Mouse (Mus musculus): ENCODE measurements around the gene Plce1. TPM values are rescaled to one million over a fixed set of nuclear protein-coding genes. Genes with fewer than 3 reads are reported as not detected.
A peak's percentile ranks its signal among the peaks of the same experiment; 100 is the strongest.

Gene Plce1
- polyA plus RNA-seq, 1 experiment = 2.2 TPM

DNA sequence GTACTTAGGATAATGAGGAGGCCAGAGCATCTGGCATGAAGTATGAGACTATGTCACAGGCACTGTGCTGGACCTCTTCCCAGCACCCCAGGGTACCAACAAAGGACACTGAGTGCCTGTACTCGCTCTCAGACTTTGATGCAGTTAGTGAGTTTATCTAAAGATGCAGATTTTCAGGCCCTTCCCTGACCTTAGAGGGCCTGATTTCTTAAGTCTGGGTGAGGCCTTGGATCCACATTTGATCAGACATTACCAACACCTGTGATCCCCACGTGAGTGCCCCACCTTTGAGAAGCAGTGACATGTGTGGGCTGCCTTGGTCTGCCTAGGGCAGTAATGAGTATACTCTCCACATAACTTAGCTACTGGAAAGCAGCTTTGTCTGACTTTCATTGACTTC is 209.4 kb downstream of the Plce1 start:
- Histone ChIP-seq H3K27ac (ENCODE audit: insufficient read depth, low read length) (no peak overlapping the region), H3K4me1 (ENCODE audit: control insufficient read depth, insufficient read depth, low read length) (no peaks in the 10 kb centered on the region), H3K4me3 (ENCODE audit: insufficient read depth, low read length) (no peak overlapping the region)
- TF ChIP-seq CTCF (IDR thresholded peaks at IDR 0.05; ENCODE audit: extremely low read depth, insufficient read depth, low read length) (no peak), POLR2A (IDR thresholded peaks at IDR 0.05; ENCODE audit: extremely low read depth, insufficient read depth, low read length) (no peak)

- TF ChIP-seq POLR2A (IDR thresholded peaks at IDR 0.05; ENCODE audit: extremely low read depth, insufficient read depth, low read length) (no peak), CTCF (IDR thresholded peaks at IDR 0.05; ENCODE audit: extremely low read depth, insufficient read depth, low read length) (no peak)
- H3K4me1 ChIP-seq (ENCODE audit: control insufficient read depth, insufficient read depth, low read length) = no peaks in the 10 kb centered on the region
- no peak overlapping the region for H3K4me3 ChIP-seq (ENCODE audit: insufficient read depth, low read length)
- H3K27ac ChIP-seq (ENCODE audit: insufficient read depth, low read length) = no peak overlapping the region
These were observed 210.6 kb downstream of the Plce1 start for GRCm38 (mm10) chr19:38691533-38691932.

DNA sequence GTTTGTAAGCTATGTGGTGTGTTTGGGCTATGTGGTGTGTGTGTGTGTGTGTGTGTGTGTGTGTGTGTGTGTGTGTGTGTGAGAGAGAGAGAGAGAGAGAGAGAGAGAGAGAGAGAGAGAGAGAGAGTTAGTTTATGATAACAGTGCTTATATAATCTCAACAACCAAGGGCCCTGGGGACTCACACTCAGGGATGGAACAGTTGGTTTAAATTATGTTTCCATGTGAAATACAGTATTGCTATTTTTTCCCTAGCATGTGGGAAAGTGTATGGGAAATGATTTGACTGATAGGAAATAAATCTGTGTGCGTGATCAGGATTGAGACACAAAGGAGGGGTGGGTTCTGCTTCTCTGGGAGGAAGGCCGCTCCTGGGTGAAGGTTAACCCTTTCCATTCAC is 212.4 kb downstream of the Plce1 start:
- TF ChIP-seq CTCF (IDR thresholded peaks at IDR 0.05; ENCODE audit: extremely low read depth, insufficient read depth, low read length) (no peak), POLR2A (IDR thresholded peaks at IDR 0.05; ENCODE audit: extremely low read depth, insufficient read depth, low read length) (no peak)
- Histone ChIP-seq H3K4me1 (ENCODE audit: control insufficient read depth, insufficient read depth, low read length) (no peaks in the 10 kb centered on the region), H3K27ac (ENCODE audit: insufficient read depth, low read length) (no peak overlapping the region), H3K4me3 (ENCODE audit: insufficient read depth, low read length) (no peak overlapping the region)

GRCm38 (mm10) chr19:38693769-38694168 is 212.9 kb downstream of the Plce1 start:
- no peaks in the 10 kb centered on the region for H3K4me1 ChIP-seq (ENCODE audit: control insufficient read depth, insufficient read depth, low read length)
- no peak overlapping the region for H3K27ac ChIP-seq (ENCODE audit: insufficient read depth, low read length)
- TF ChIP-seq POLR2A (IDR thresholded peaks at IDR 0.05; ENCODE audit: extremely low read depth, insufficient read depth, low read length) = no peak
- no peak for TF ChIP-seq CTCF (IDR thresholded peaks at IDR 0.05; ENCODE audit: extremely low read depth, insufficient read depth, low read length)
- no peak overlapping the region for H3K4me3 ChIP-seq (ENCODE audit: insufficient read depth, low read length)

- TF ChIP-seq POLR2A (IDR thresholded peaks at IDR 0.05; ENCODE audit: extremely low read depth, insufficient read depth, low read length) (no peak), CTCF (IDR thresholded peaks at IDR 0.05; ENCODE audit: extremely low read depth, insufficient read depth, low read length) (no peak)
- no peak overlapping the region for H3K4me3 ChIP-seq (ENCODE audit: insufficient read depth, low read length)
- no peak overlapping the region for H3K27ac ChIP-seq (ENCODE audit: insufficient read depth, low read length)
- H3K4me1 ChIP-seq (ENCODE audit: control insufficient read depth, insufficient read depth, low read length) = no peaks in the 10 kb centered on the region
These were observed 220.9 kb downstream of the Plce1 start for GRCm38 (mm10) chr19:38701776-38702175.

GRCm38 (mm10) chr19:38704742-38705141 is 223.8 kb downstream of the Plce1 start:
- no peaks in the 10 kb centered on the region for H3K4me1 ChIP-seq (ENCODE audit: control insufficient read depth, insufficient read depth, low read length)
- H3K27ac ChIP-seq (ENCODE audit: insufficient read depth, low read length) = no peak overlapping the region
- no peak overlapping the region for H3K4me3 ChIP-seq (ENCODE audit: insufficient read depth, low read length)
- TF ChIP-seq POLR2A (IDR thresholded peaks at IDR 0.05; ENCODE audit: extremely low read depth, insufficient read depth, low read length) (no peak), CTCF (IDR thresholded peaks at IDR 0.05; ENCODE audit: extremely low read depth, insufficient read depth, low read length) (no peak)

DNA sequence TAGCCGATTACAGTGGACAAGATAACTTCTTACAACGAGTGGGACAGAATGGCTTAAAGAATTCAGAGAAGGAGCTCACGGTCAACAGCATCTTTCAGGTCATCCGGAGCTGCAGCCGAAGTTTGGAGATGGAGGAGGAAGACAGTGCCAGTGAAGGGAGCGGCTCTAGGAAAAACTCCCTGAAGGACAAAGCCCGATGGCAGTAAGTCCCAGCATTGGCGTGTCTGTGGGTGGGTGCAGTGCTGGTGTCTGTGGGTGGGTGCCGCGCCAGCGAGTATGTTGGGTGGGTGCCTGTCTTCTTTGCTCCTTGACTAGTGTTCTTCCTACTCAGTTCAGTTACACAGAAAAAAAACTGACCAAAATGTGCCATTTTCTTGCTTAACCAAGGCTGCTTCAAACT is 224.3 kb downstream of the Plce1 start:
- no peaks in the 10 kb centered on the region for H3K4me1 ChIP-seq (ENCODE audit: control insufficient read depth, insufficient read depth, low read length)
- TF ChIP-seq CTCF (IDR thresholded peaks at IDR 0.05; ENCODE audit: extremely low read depth, insufficient read depth, low read length) = no peak
- no peak overlapping the region for H3K4me3 ChIP-seq (ENCODE audit: insufficient read depth, low read length)
- no peak overlapping the region for H3K27ac ChIP-seq (ENCODE audit: insufficient read depth, low read length)

GRCm38 (mm10) chr19:38706449-38706848 is 225.5 kb downstream of the Plce1 start:
- Histone ChIP-seq H3K4me1 (ENCODE audit: control insufficient read depth, insufficient read depth, low read length) (no peaks in the 10 kb centered on the region), H3K4me3 (ENCODE audit: insufficient read depth, low read length) (no peak overlapping the region), H3K27ac (ENCODE audit: insufficient read depth, low read length) (no peak overlapping the region)
- no peak for TF ChIP-seq POLR2A (IDR thresholded peaks at IDR 0.05; ENCODE audit: extremely low read depth, insufficient read depth, low read length)
- no peak for TF ChIP-seq CTCF (IDR thresholded peaks at IDR 0.05; ENCODE audit: extremely low read depth, insufficient read depth, low read length)

DNA sequence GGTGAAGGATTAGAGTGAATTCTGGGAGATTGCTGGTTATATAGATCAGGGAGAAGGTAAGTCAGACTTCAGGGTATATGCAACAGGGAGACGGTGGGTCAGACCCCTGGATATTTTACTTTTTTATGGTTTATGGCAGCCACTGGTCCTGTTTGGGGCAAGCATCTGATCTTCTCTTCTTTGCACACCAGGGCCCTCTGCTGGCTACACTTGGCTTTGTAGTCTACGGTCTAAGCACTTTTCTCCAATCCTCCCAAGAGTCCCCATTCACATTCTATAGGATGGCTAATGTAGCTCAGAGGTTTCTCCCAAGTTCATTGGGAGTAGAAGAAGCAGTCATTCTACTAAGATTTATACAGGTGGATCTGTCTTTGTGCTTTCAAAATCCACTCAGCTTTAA is 228.5 kb downstream of the Plce1 start:
- Histone ChIP-seq H3K4me1 (ENCODE audit: control insufficient read depth, insufficient read depth, low read length) (no peaks in the 10 kb centered on the region), H3K27ac (ENCODE audit: insufficient read depth, low read length) (no peak overlapping the region), H3K4me3 (ENCODE audit: insufficient read depth, low read length) (no peak overlapping the region)
- TF ChIP-seq POLR2A (IDR thresholded peaks at IDR 0.05; ENCODE audit: extremely low read depth, insufficient read depth, low read length) = no peak
- TF ChIP-seq CTCF (IDR thresholded peaks at IDR 0.05; ENCODE audit: extremely low read depth, insufficient read depth, low read length) = 0 out of 2 replicates have a peak, but pooled peaks have one; percentile 12

- no peak for TF ChIP-seq CTCF (IDR thresholded peaks at IDR 0.05; ENCODE audit: extremely low read depth, insufficient read depth, low read length)
- Histone ChIP-seq H3K4me1 (ENCODE audit: control insufficient read depth, insufficient read depth, low read length) (no peaks in the 10 kb centered on the region), H3K4me3 (ENCODE audit: insufficient read depth, low read length) (no peak overlapping the region), H3K27ac (ENCODE audit: insufficient read depth, low read length) (no peak overlapping the region)
These were observed 240.9 kb downstream of the Plce1 start for GRCm38 (mm10) chr19:38721808-38722207.

DNA sequence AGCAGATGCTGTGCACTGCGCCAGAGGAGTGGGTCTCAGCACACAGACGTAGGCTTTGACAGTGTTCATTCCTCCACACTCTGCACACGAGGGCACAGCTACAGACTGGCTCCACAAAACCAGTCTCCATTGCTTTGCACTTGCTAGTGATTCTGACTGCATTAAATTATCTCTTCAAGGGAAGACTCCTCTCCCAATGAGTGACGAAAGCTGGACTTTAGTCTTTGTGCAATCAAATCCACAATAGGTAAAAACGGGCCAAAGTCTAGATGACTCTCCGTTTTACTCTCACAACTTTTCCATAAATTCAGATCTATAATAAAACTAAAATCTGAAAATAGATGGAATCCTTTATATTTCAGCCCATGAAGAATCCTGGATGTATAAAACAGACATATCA is 242.1 kb downstream of the Plce1 start:
- TF ChIP-seq POLR2A (IDR thresholded peaks at IDR 0.05; ENCODE audit: extremely low read depth, insufficient read depth, low read length) = no peak
- no peak for TF ChIP-seq CTCF (IDR thresholded peaks at IDR 0.05; ENCODE audit: extremely low read depth, insufficient read depth, low read length)
- Histone ChIP-seq H3K4me3 (ENCODE audit: insufficient read depth, low read length) (no peak overlapping the region), H3K27ac (ENCODE audit: insufficient read depth, low read length) (no peak overlapping the region), H3K4me1 (ENCODE audit: control insufficient read depth, insufficient read depth, low read length) (no peaks in the 10 kb centered on the region)

Measured in cortical plate, adult 2 months (tissue).